Mouse (Mus musculus): ENCODE data around the gene Spag6.

- no peak for TF ChIP-seq ZC3H11A (IDR thresholded peaks at IDR 0.05; ENCODE audit: borderline replicate concordance, low read depth, low read length)
- no peak for TF ChIP-seq HCFC1 (IDR thresholded peaks at IDR 0.05; ENCODE audit: borderline replicate concordance, insufficient read depth, low read length)
- TF ChIP-seq CHD2 (IDR thresholded peaks at IDR 0.05; ENCODE audit: low read depth, low read length), result no peak
- TF ChIP-seq ZNF384 (IDR thresholded peaks at IDR 0.05; ENCODE audit: low read depth, low read length), result no peak
Measured at GRCm38 (mm10) chr2:18672766-18673164, 21.1 kb upstream of the Spag6 start.
